Mouse (Mus musculus) kidney, embryonic 14.5 days (tissue): ENCODE measurements around the gene Chrm2. TPM values are rescaled to one million over a fixed set of nuclear protein-coding genes. Genes with fewer than 3 reads are reported as not detected.

Experiments used
- ATAC-seq: fragments of 200-750 bp; cut with Nextera tagmentation; 2 replicates; pipeline ENCODE4 v1.8.0; 2017; ENCODE audit warnings: moderate number of reproducible peaks, mild to moderate bottlenecking, moderate TSS enrichment, moderate library complexity; ENCODE audit not compliant: low FRiP score, low TSS enrichment
- H3K27ac ChIP-seq: fragments of 300-500 bp; sonication (generic); 2 replicates; pipeline ENCODE4 v1.5.1; 2014; ENCODE audit warnings: low read depth, mild to moderate bottlenecking, low read length, moderate library complexity, mixed read lengths
- H3K27me3 ChIP-seq: fragments of 300-500 bp; sonication (generic); 2 replicates; pipeline ENCODE4 v1.6.1; 2014; ENCODE audit warnings: mild to moderate bottlenecking, low read length; ENCODE audit not compliant: control insufficient read depth, insufficient read depth
- H3K36me3 ChIP-seq: fragments of 300-500 bp; sonication (generic); 2 replicates; pipeline ENCODE4 v1.6.1; 2014; ENCODE audit warnings: low read length, mixed read lengths; ENCODE audit not compliant: control insufficient read depth, insufficient read depth
- H3K4me1 ChIP-seq: fragments of 300-500 bp; sonication (generic); 2 replicates; pipeline ENCODE4 v1.6.1; 2014; ENCODE audit warnings: low read length, mixed read lengths; ENCODE audit not compliant: control insufficient read depth, insufficient read depth
- H3K4me2 ChIP-seq: fragments of 300-500 bp; sonication (generic); replicated peaks from 2 replicates; pipeline ENCODE4 v1.6.1; 2014; ENCODE audit warnings: low read depth, mild to moderate bottlenecking, low read length
- H3K4me3 ChIP-seq: fragments of 300-500 bp; sonication (generic); 2 replicates; pipeline ENCODE4 v1.5.1; 2014; ENCODE audit warnings: mild to moderate bottlenecking, low read length
- H3K9ac ChIP-seq: fragments of 300-500 bp; sonication (generic); 2 replicates; pipeline ENCODE4 v1.6.1; 2014; ENCODE audit warnings: low read depth, mild to moderate bottlenecking, low read length, moderate library complexity
- H3K9me3 ChIP-seq: fragments of 300-500 bp; sonication (generic); 2 replicates; pipeline ENCODE4 v1.6.1; 2016; ENCODE audit warnings: low read length; ENCODE audit not compliant: control insufficient read depth
- WGBS: fragments of 180-500 bp; shearing (Covaris S2); extraction: QIAGEN DNeasy Blood & Tissue Kit; methylation state at CpG from one replicate; pipeline ENCODE4 v1.1.7; 2014; 5-methylcytosine and 5-hydroxymethylcytosine counted together
- polyA plus RNA-seq: library from polyadenylated mRNA; unstranded; fragments of >200 nt; fragmentation: Nextera tagmentation; extraction: Ambion mirVana; gene quantifications from 2 replicates; pipeline ENCODE4 v1.2.1, GENCODE M21; 2014

Gene Chrm2
- polyA plus RNA-seq = not detected in 2 replicates

GRCm38 (mm10) chr6:36387612-36388400 lies at the start of gene Chrm2:
Gene Chrm2, plus strand, starts transcription at chr6:36388084.
- Histone ChIP-seq H3K9ac (peak within 1 kb of the TSS; percentile 31), H3K36me3 (no peaks in the 10 kb centered on the region), H3K4me2 (peak within 1 kb of the TSS; percentile 75), H3K4me1 (0 out of 2 replicates have a peak, but pooled peaks cover 9% of the 10 kb centered on the region), H3K27ac (no peak within 1 kb of the TSS), H3K4me3 (peak within 1 kb of the TSS; percentile 49), H3K9me3 (no peaks in the 10 kb centered on the region), H3K27me3 (peaks cover 34% of the 10 kb centered on the region)
- WGBS = 2% methylated on average over 30 of the region's 30 CpGs
- peak; percentile 35; the same call in 1 of the 2 replicates for ATAC-seq

GRCm38 (mm10) chr6:36373983-36374382 lies 13.9 kb upstream of the Chrm2 start:
- WGBS = 73% methylated on average over 2 of the region's 2 CpGs
- Histone ChIP-seq H3K4me2 (no peak overlapping the region), H3K9me3 (no peaks in the 10 kb centered on the region), H3K36me3 (no peaks in the 10 kb centered on the region), H3K9ac (no peak overlapping the region), H3K4me1 (no peaks in the 10 kb centered on the region), H3K4me3 (no peak overlapping the region), H3K27ac (no peak overlapping the region), H3K27me3 (no peaks in the 10 kb centered on the region)
- no peak for ATAC-seq

GRCm38 (mm10) chr6:36377936-36378335 lies 9.9 kb upstream of the Chrm2 start:
- Histone ChIP-seq H3K27me3 (no peaks in the 10 kb centered on the region), H3K27ac (no peak overlapping the region), H3K4me2 (no peak overlapping the region), H3K4me3 (no peak overlapping the region), H3K9me3 (no peaks in the 10 kb centered on the region), H3K9ac (no peak overlapping the region), H3K36me3 (no peaks in the 10 kb centered on the region), H3K4me1 (no peaks in the 10 kb centered on the region)
- WGBS = 52% methylated on average over 4 of the region's 4 CpGs
- no peak for ATAC-seq

DNA sequence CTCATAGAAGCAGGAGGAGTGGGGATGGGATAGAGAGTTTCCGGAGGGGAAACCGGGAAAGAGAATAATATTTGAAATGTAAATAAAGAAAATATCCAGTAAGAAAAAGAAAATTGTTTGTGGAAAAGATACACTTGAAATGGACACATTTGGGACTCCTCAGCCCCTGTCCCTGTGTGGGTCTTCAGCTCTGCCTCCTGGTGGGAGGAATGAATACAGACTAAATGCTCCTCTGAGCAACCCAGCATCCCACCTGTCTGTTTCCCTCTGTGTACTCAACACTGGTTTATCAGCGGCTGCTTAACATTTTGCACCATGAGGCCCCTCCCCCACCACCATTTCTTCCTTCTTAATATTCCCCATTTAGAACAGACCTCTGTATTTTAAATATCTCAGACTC lies 3.8 kb upstream of the Chrm2 start:
- peaks cover 16% of the 10 kb centered on the region for H3K27me3 ChIP-seq
- no peak overlapping the region for H3K4me3 ChIP-seq
- ATAC-seq = no peak
- no peak overlapping the region for H3K4me2 ChIP-seq
- H3K27ac ChIP-seq = no peak overlapping the region
- 50% methylated on average over 3 of the region's 3 CpGs for WGBS
- no peak overlapping the region for H3K9ac ChIP-seq
- no peaks in the 10 kb centered on the region for H3K9me3 ChIP-seq
- H3K36me3 ChIP-seq = no peaks in the 10 kb centered on the region
- H3K4me1 ChIP-seq = 0 out of 2 replicates have a peak, but pooled peaks cover 8% of the 10 kb centered on the region

- under 1% methylated on average over 36 of the region's 36 CpGs for WGBS
- Histone ChIP-seq H3K27me3 (peaks cover 34% of the 10 kb centered on the region), H3K4me1 (0 out of 2 replicates have a peak, but pooled peaks cover 9% of the 10 kb centered on the region), H3K9me3 (no peaks in the 10 kb centered on the region), H3K4me2 (peak overlapping the region; percentile 75), H3K27ac (no peak overlapping the region), H3K36me3 (no peaks in the 10 kb centered on the region), H3K9ac (peak overlapping the region; percentile 28; the same call in 1 of the 2 replicates), H3K4me3 (peak overlapping the region; percentile 49)
- peak; percentile 32; the same call in 1 of the 2 replicates for ATAC-seq
These were observed 746 bp downstream of the Chrm2 start for GRCm38 (mm10) chr6:36388401-36389259.

GRCm38 (mm10) chr6:36389260-36389965 lies 1.5 kb downstream of the Chrm2 start:
- no peak overlapping the region for H3K27ac ChIP-seq
- ATAC-seq = no peak
- peaks cover 34% of the 10 kb centered on the region for H3K27me3 ChIP-seq

DNA sequence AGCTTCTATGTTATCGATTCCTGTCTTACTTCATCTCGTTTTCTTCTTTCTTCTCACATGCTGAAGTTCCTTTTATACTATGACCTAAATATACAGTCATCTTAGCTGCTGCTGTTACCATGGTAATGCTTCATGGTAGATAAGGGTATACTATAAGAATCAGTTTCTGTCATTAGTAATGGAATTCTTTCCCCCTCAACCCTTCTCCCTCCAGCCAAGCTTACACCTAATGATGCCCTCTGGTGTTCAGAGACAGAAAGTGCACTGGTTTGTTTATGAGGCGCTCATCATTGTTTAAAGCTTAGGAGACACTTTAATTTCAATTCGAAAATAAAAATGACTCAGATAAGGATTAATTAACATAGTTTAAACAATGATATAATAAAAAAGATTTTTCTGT lies 5.8 kb downstream of the Chrm2 start:
- no peak overlapping the region for H3K27ac ChIP-seq
- no peaks in the 10 kb centered on the region for H3K9me3 ChIP-seq
- H3K4me1 ChIP-seq = 0 out of 2 replicates have a peak, but pooled peaks cover 5% of the 10 kb centered on the region
- ATAC-seq = no peak
- H3K9ac ChIP-seq = no peak overlapping the region
- 67% methylated on average over 4 of the region's 4 CpGs for WGBS
- H3K27me3 ChIP-seq = peaks cover 22% of the 10 kb centered on the region
- no peak overlapping the region for H3K4me2 ChIP-seq
- H3K4me3 ChIP-seq = no peak overlapping the region
- H3K36me3 ChIP-seq = no peaks in the 10 kb centered on the region

More at GRCm38 (mm10) chr6:36389260-36389965, 1.5 kb downstream of the Chrm2 start:
- H3K36me3 ChIP-seq = no peaks in the 10 kb centered on the region
- WGBS = 29% methylated on average over 20 of the region's 20 CpGs
- peak overlapping the region; percentile 49 for H3K4me3 ChIP-seq
- H3K9ac ChIP-seq = no peak overlapping the region
- peak overlapping the region; percentile 75 for H3K4me2 ChIP-seq
- no peaks in the 10 kb centered on the region for H3K9me3 ChIP-seq
- 0 out of 2 replicates have a peak, but pooled peaks cover 9% of the 10 kb centered on the region for H3K4me1 ChIP-seq

DNA sequence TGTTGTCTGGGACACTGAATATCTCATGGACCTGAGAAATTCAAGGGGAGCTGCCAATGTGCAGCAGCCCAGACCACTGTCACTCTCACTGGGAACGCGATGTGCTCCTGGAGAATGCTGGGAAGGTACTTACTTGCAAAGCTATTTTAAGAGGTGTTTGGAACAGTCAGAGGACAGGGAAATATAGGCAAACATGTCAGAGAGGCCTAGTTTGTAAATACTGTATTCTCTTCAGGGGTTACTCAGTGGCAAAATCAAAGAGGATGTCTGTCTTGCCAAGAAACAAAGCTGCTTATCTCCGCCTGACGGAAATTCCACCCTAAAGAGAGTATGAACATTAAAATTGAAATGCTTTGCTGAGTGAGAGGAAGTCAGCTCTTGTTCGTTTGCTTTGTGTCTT lies 17.3 kb downstream of the Chrm2 start:
- ATAC-seq = no peak
- Histone ChIP-seq H3K4me2 (no peak overlapping the region), H3K4me3 (no peak overlapping the region), H3K4me1 (no peaks in the 10 kb centered on the region), H3K9me3 (no peaks in the 10 kb centered on the region), H3K9ac (no peak overlapping the region), H3K36me3 (no peaks in the 10 kb centered on the region), H3K27ac (no peak overlapping the region), H3K27me3 (no peaks in the 10 kb centered on the region)
- 73% methylated on average over 5 of the region's 5 CpGs for WGBS
